Mouse (Mus musculus) embryonic facial prominence, embryonic 15.5 days (tissue): ENCODE results near the gene Gstk1. TPM values are rescaled to one million over a fixed set of nuclear protein-coding genes. Genes with fewer than 3 reads are reported as not detected.
A peak's percentile ranks its signal among the peaks of the same experiment; 100 is the strongest.

Experiments used
- ATAC-seq: fragments of 200-750 bp; cut with Nextera tagmentation; 2 replicates; pipeline ENCODE4 v1.8.0; 2017; ENCODE audit warnings: low read depth, moderate TSS enrichment; ENCODE audit not compliant: insufficient number of reproducible peaks, low FRiP score, low TSS enrichment
- H3K27ac ChIP-seq: fragments of 300-500 bp; sonication (generic); replicated peaks from 2 replicates; pipeline ENCODE4 v1.5.1; 2015; ENCODE audit warnings: mild to moderate bottlenecking, inconsistent platforms
- H3K27me3 ChIP-seq: fragments of 300-500 bp; sonication (generic); 2 replicates; pipeline ENCODE4 v1.6.1; 2015; ENCODE audit warnings: inconsistent platforms
- H3K36me3 ChIP-seq: fragments of 300-500 bp; sonication (generic); 2 replicates; pipeline ENCODE4 v1.6.1; 2015; ENCODE audit warnings: mild to moderate bottlenecking, inconsistent platforms
- H3K4me1 ChIP-seq: fragments of 300-500 bp; sonication (generic); 2 replicates; pipeline ENCODE4 v1.6.1; 2015; ENCODE audit warnings: inconsistent platforms
- H3K4me2 ChIP-seq: fragments of 300-500 bp; sonication (generic); replicated peaks from 2 replicates; pipeline ENCODE4 v1.6.1; 2015; ENCODE audit warnings: mild to moderate bottlenecking, inconsistent platforms
- H3K4me3 ChIP-seq: fragments of 300-500 bp; sonication (generic); replicated peaks from 2 replicates; pipeline ENCODE4 v1.5.1; 2015; ENCODE audit warnings: mild to moderate bottlenecking, inconsistent platforms
- H3K9ac ChIP-seq: fragments of 300-500 bp; sonication (generic); 2 replicates; pipeline ENCODE4 v1.6.1; 2015; ENCODE audit warnings: inconsistent platforms
- H3K9me3 ChIP-seq: fragments of 300-500 bp; sonication (generic); replicated peaks from 2 replicates; pipeline ENCODE4 v1.6.1; 2016; ENCODE audit warnings: inconsistent platforms
- WGBS: fragments of 180-500 bp; shearing (Covaris S2); methylation state at CpG from one replicate; pipeline ENCODE4 v1.1.7; 2015; 5-methylcytosine and 5-hydroxymethylcytosine counted together
- polyA plus RNA-seq: library from polyadenylated mRNA; unstranded; fragments of >200 nt; fragmentation: Nextera tagmentation; extraction: Ambion mirVana; gene quantifications from 2 replicates; pipeline ENCODE4 v1.2.1, GENCODE M21; 2015

Gene Gstk1
- polyA plus RNA-seq, 1 experiment from 2014 or later = 20.1 TPM

- ATAC-seq = no peak
- no peak overlapping the region for H3K9ac ChIP-seq
- no peaks in the 10 kb centered on the region for H3K9me3 ChIP-seq
- no peaks in the 10 kb centered on the region for H3K27me3 ChIP-seq
- H3K4me1 ChIP-seq = peaks cover 8% of the 10 kb centered on the region; the same call in 1 of the 2 replicates
- H3K4me3 ChIP-seq = peak overlapping the region; percentile 18; the same call in 1 of the 2 replicates
- no peak overlapping the region for H3K27ac ChIP-seq
- 13% methylated on average over 8 of the region's 8 CpGs for WGBS
- H3K36me3 ChIP-seq = no peaks in the 10 kb centered on the region
- H3K4me2 ChIP-seq = peak overlapping the region; percentile 36
Observed at GRCm38 (mm10) chr6:42247173-42247572, 1.4 kb downstream of the Gstk1 start.

GRCm38 (mm10) chr6:42247981-42248380, 2.2 kb downstream of the Gstk1 start:
- peaks cover 8% of the 10 kb centered on the region; the same call in 1 of the 2 replicates for H3K4me1 ChIP-seq
- H3K4me2 ChIP-seq = no peak overlapping the region; the same call in 1 of the 2 replicates
- WGBS = 74% methylated on average over 1 of the region's 1 CpGs

GRCm38 (mm10) chr6:42251791-42252190, 6.1 kb downstream of the Gstk1 start:
- H3K9ac ChIP-seq = no peak overlapping the region
- no peaks in the 10 kb centered on the region for H3K27me3 ChIP-seq
- no peaks in the 10 kb centered on the region for H3K9me3 ChIP-seq
- H3K4me3 ChIP-seq = no peak overlapping the region
- 82% methylated on average over 4 of the region's 4 CpGs for WGBS
- ATAC-seq = no peak
- H3K4me1 ChIP-seq = no peaks in the 10 kb centered on the region
- no peak overlapping the region for H3K4me2 ChIP-seq
- no peaks in the 10 kb centered on the region for H3K36me3 ChIP-seq
- no peak overlapping the region for H3K27ac ChIP-seq

More at GRCm38 (mm10) chr6:42247981-42248380, 2.2 kb downstream of the Gstk1 start:
- H3K27me3 ChIP-seq = no peaks in the 10 kb centered on the region
- H3K36me3 ChIP-seq = no peaks in the 10 kb centered on the region
- H3K27ac ChIP-seq = no peak overlapping the region
- no peak overlapping the region for H3K4me3 ChIP-seq
- no peaks in the 10 kb centered on the region for H3K9me3 ChIP-seq
- H3K9ac ChIP-seq = no peak overlapping the region
- no peak for ATAC-seq

- Histone ChIP-seq H3K36me3 (no peaks in the 10 kb centered on the region), H3K4me2 (no peak overlapping the region), H3K27ac (no peak overlapping the region), H3K9ac (no peak overlapping the region), H3K4me3 (no peak overlapping the region), H3K9me3 (no peaks in the 10 kb centered on the region), H3K4me1 (no peaks in the 10 kb centered on the region; the same call in 1 of the 2 replicates), H3K27me3 (no peaks in the 10 kb centered on the region)
- whole genome bisulfite sequencing = 74% methylated on average over 2 of the region's 2 CpGs
- ATAC-seq = no peak
Observed at GRCm38 (mm10) chr6:42253103-42253502, 7.4 kb downstream of the Gstk1 start.

GRCm38 (mm10) chr6:42257303-42257863, 11.6 kb downstream of the Gstk1 start:
- Histone ChIP-seq H3K4me3 (no peak overlapping the region), H3K9ac (no peak overlapping the region), H3K36me3 (no peaks in the 10 kb centered on the region), H3K9me3 (no peaks in the 10 kb centered on the region), H3K4me1 (no peaks in the 10 kb centered on the region; the same call in 1 of the 2 replicates), H3K4me2 (no peak overlapping the region), H3K27me3 (no peaks in the 10 kb centered on the region), H3K27ac (no peak overlapping the region)
- WGBS = 13% methylated on average over 11 of the region's 11 CpGs
- no peak for ATAC-seq

- Histone ChIP-seq H3K27me3 (no peaks in the 10 kb centered on the region), H3K4me2 (no peak overlapping the region), H3K36me3 (no peaks in the 10 kb centered on the region), H3K9me3 (no peaks in the 10 kb centered on the region), H3K9ac (no peak overlapping the region), H3K4me3 (no peak overlapping the region), H3K4me1 (no peaks in the 10 kb centered on the region; the same call in 1 of the 2 replicates), H3K27ac (no peak overlapping the region)
- 46% methylated on average over 6 of the region's 6 CpGs for WGBS
- no peak for ATAC-seq
Observed at GRCm38 (mm10) chr6:42260430-42260829, 14.7 kb downstream of the Gstk1 start.

- Histone ChIP-seq H3K4me2 (peak within 1 kb of the TSS; percentile 17), H3K9me3 (no peaks in the 10 kb centered on the region), H3K4me3 (peak within 1 kb of the TSS; percentile 8), H3K9ac (no peak within 1 kb of the TSS), H3K27me3 (no peaks in the 10 kb centered on the region), H3K36me3 (no peaks in the 10 kb centered on the region), H3K4me1 (peaks cover 5% of the 10 kb centered on the region), H3K27ac (no peak within 1 kb of the TSS)
- no peak for ATAC-seq
- 19% methylated on average over 20 of the region's 20 CpGs for WGBS
Observed at GRCm38 (mm10) chr6:42261524-42262170, 15.9 kb downstream of the Gstk1 start, which contains the start of gene Tmem139. TSS of gene Tmem139 (plus strand) at chr6:42261970.

GRCm38 (mm10) chr6:42264626-42265312, 19.0 kb downstream of the Gstk1 start, which contains the start of gene Casp2:
TSS of gene Casp2 (plus strand) at chr6:42264985.
- H3K4me1 ChIP-seq = peaks cover 16% of the 10 kb centered on the region
- peak within 1 kb of the TSS; percentile 94 for H3K27ac ChIP-seq
- H3K27me3 ChIP-seq = no peaks in the 10 kb centered on the region
- under 1% methylated on average over 50 of the region's 51 CpGs for WGBS
- H3K9ac ChIP-seq = peak within 1 kb of the TSS; percentile 92
- peak within 1 kb of the TSS; percentile 83 for H3K4me2 ChIP-seq
- ATAC-seq = peak; percentile 99
- peaks cover 26% of the 10 kb centered on the region for H3K36me3 ChIP-seq
- H3K9me3 ChIP-seq = no peaks in the 10 kb centered on the region
- H3K4me3 ChIP-seq = peak within 1 kb of the TSS; percentile 90

- Histone ChIP-seq H3K27me3 (no peaks in the 10 kb centered on the region), H3K9me3 (no peaks in the 10 kb centered on the region), H3K4me2 (peak overlapping the region; percentile 83), H3K9ac (peak overlapping the region; percentile 92), H3K27ac (peak overlapping the region; percentile 94), H3K4me3 (peak overlapping the region; percentile 90), H3K4me1 (peaks cover 16% of the 10 kb centered on the region), H3K36me3 (peaks cover 34% of the 10 kb centered on the region)
- WGBS = under 1% methylated on average over 21 of the region's 21 CpGs
- no peak for ATAC-seq
Observed at GRCm38 (mm10) chr6:42265391-42266330, 19.9 kb downstream of the Gstk1 start.

- H3K9me3 ChIP-seq = no peaks in the 10 kb centered on the region
- no peak overlapping the region for H3K27ac ChIP-seq
- peaks cover 16% of the 10 kb centered on the region for H3K4me1 ChIP-seq
- no peak overlapping the region for H3K4me3 ChIP-seq
- H3K4me2 ChIP-seq = no peak overlapping the region
- no peak for ATAC-seq
- H3K27me3 ChIP-seq = no peaks in the 10 kb centered on the region
- peaks cover 62% of the 10 kb centered on the region for H3K36me3 ChIP-seq
- H3K9ac ChIP-seq = no peak overlapping the region
Observed at GRCm38 (mm10) chr6:42270817-42271216, 25.1 kb downstream of the Gstk1 start.
